Mouse (Mus musculus): ENCODE data around the gene Sav1. TPM values are rescaled to one million over a fixed set of nuclear protein-coding genes. Genes with fewer than 3 reads are reported as not detected.

Sav1 gene
- polyA plus RNA-seq, 1 experiment from 2014 or later: 7.8 TPM

DNA sequence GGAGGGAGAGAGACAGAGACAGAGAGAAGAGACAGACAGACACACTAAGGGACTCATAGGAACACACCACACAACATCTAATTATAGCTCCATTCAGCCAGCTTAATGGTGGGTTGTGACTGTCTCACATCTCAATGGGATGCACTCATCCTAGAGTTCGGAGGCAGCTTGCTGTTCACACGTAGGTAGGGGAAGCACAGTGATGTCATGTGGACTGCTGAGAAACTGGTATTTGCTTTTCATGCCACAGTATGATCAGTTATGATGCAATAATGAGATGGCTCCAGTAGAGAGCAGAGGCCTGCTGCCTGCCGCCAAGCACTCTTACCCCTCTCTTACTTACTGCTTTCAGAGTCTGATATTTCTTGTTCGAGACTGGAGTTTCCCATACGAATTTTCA is 40.9 kb downstream of the Sav1 start:
- H3K27ac ChIP-seq: no peak overlapping the region
- H3K4me3 ChIP-seq: no peak overlapping the region
- H3K9ac ChIP-seq: no peak overlapping the region
- no peak overlapping the region for H3K4me2 ChIP-seq
- no peaks in the 10 kb centered on the region for H3K4me1 ChIP-seq
- ATAC-seq (ENCODE audit: insufficient number of reproducible peaks, low FRiP score, low TSS enrichment, low read depth): no peak
- no peaks in the 10 kb centered on the region for H3K27me3 ChIP-seq
- WGBS: 93% methylated on average over 5 of the region's 5 CpGs
- H3K36me3 ChIP-seq: no peaks in the 10 kb centered on the region
- H3K9me3 ChIP-seq: no peaks in the 10 kb centered on the region

DNA sequence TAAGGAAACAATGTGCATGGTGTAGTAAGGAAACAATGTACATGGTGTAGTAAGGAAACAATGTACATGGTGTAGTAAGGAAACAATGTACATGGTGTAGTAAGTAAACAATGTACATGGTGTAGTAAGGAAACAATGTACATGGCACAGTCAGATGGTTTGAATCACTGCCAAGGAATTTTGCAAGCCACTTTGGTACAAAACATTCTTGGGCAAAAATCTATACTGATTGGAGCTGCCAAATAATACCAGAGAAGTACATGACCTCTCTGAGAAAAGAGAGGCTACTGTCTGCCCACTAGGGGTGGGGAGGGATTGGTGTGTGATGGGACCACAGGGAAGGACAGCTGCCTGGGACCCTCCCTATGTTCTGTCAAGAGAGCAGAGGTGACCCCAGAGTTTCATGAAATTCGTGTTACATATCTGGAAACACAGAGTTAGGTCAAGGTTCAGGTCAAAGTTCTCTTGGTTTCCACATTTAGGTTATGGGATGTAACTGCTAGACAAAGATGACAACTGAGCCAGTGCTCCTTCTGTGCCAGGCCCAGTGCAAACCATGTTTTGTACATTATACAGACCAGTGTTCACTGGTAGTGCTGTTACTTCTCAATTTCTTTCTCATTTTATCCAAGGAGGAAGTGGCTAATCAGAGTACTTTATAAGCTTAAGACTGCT is 45.0 kb downstream of the Sav1 start:
- no peak overlapping the region for H3K9ac ChIP-seq
- no peak overlapping the region for H3K27ac ChIP-seq
- no peak overlapping the region for H3K4me2 ChIP-seq
- H3K36me3 ChIP-seq: peaks cover 3% of the 10 kb centered on the region; the same call in 1 of the 2 replicates
- no peak for ATAC-seq (ENCODE audit: insufficient number of reproducible peaks, low FRiP score, low TSS enrichment, low read depth)
- H3K4me1 ChIP-seq: no peaks in the 10 kb centered on the region
- H3K9me3 ChIP-seq: no peaks in the 10 kb centered on the region
- 54% methylated on average over 1 of the region's 1 CpGs for WGBS
- no peaks in the 10 kb centered on the region for H3K27me3 ChIP-seq
- H3K4me3 ChIP-seq: no peak overlapping the region

DNA sequence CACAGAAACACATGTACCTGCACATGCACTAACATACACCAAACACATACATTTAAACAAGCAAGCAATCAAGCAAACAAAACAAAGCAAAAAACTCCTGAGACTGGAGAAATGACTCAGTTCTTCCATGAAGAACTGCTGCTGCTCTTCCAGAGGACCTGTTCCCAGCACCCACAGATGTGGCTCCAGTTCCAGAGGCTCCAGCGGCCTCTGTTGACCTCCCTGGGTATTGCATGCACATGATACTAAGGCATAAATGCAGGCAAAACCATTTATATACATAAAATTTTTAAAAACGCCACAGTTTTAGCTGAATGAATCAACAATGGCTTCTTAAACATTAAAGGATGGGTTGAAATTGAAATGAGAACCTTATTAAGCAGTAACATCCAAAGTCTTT is 47.5 kb downstream of the Sav1 start:
- H3K4me2 ChIP-seq: no peak overlapping the region
- peaks cover 3% of the 10 kb centered on the region; the same call in 1 of the 2 replicates for H3K36me3 ChIP-seq
- no peak overlapping the region for H3K9ac ChIP-seq
- H3K9me3 ChIP-seq: no peaks in the 10 kb centered on the region
- no peak overlapping the region for H3K27ac ChIP-seq
- no peaks in the 10 kb centered on the region for H3K4me1 ChIP-seq
- H3K4me3 ChIP-seq: no peak overlapping the region
- 69% methylated on average over 2 of the region's 2 CpGs for WGBS
- H3K27me3 ChIP-seq: no peaks in the 10 kb centered on the region
- no peak for ATAC-seq (ENCODE audit: insufficient number of reproducible peaks, low FRiP score, low TSS enrichment, low read depth)

DNA sequence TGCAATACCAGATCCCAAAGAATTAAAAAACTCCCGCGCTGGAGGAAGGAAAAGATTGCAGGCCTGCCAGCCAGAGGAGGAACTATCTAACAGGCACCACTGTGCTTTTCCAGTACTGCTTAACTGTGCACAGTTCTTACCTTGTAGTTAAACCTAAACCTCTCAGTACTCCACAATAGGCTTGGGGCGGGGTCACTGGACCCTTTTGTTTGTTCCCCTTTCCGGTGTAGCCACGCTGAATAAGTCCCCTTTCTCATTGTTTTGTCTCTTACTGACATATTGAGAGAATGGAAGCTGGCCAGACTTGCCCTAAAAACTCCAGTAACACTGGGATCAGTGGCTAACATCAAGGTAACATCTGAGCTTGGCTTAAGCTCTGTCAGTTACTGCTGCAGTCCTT is 49.1 kb downstream of the Sav1 start:
- no peaks in the 10 kb centered on the region for H3K9me3 ChIP-seq
- no peak overlapping the region for H3K4me3 ChIP-seq
- no peak overlapping the region for H3K9ac ChIP-seq
- 90% methylated on average over 5 of the region's 5 CpGs for WGBS
- H3K27me3 ChIP-seq: no peaks in the 10 kb centered on the region
- peaks cover 3% of the 10 kb centered on the region; the same call in 1 of the 2 replicates for H3K36me3 ChIP-seq
- H3K4me1 ChIP-seq: no peaks in the 10 kb centered on the region
- ATAC-seq (ENCODE audit: insufficient number of reproducible peaks, low FRiP score, low TSS enrichment, low read depth): no peak
- no peak overlapping the region for H3K27ac ChIP-seq
- H3K4me2 ChIP-seq: no peak overlapping the region

DNA sequence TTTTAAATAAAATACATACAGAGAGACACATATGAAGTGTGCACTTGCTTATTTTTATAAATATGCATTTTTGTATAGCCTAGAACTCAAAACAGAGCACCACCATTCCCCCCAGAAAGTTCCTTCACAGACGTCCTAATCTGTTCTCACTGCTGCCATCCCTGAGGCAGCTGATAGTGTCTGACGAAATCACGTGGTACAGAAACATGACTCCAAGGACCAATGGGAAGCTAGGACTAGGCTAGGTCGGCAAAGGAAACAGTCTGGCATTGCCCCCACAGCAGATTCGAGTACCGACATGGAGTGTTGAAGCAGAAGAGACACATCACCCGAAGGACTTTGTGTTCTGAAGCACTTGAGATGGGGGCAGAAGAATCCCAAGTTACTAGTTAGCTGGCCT is 60.1 kb downstream of the Sav1 start:
- Histone ChIP-seq H3K36me3 (no peaks in the 10 kb centered on the region), H3K9me3 (no peaks in the 10 kb centered on the region), H3K4me2 (no peak overlapping the region), H3K4me1 (no peaks in the 10 kb centered on the region), H3K9ac (no peak overlapping the region), H3K4me3 (no peak overlapping the region), H3K27ac (no peak overlapping the region), H3K27me3 (no peaks in the 10 kb centered on the region)
- WGBS: 46% methylated on average over 7 of the region's 7 CpGs
- no peak for ATAC-seq (ENCODE audit: insufficient number of reproducible peaks, low FRiP score, low TSS enrichment, low read depth)

DNA sequence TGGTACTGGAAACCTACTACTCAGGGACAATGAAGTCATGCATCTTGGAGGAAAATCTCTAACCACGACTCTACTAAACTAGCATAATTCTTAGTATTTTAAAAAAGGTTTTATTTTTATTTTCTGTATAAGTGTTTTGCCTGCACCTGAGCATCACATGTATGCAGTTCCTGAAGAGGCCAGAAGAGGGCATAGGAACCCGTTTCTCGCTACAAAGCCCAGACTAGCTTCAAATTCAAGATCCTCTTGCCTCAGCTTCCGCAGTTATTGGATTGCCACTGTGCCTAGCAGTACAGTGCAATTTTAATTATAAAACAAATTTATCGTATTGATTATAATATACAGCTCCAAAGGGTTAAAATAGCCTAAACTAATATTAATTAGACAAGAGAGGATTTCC is 62.8 kb downstream of the Sav1 start:
- H3K4me1 ChIP-seq: no peaks in the 10 kb centered on the region
- H3K27me3 ChIP-seq: no peaks in the 10 kb centered on the region
- 13% methylated on average over 5 of the region's 5 CpGs for WGBS
- no peaks in the 10 kb centered on the region for H3K9me3 ChIP-seq
- H3K36me3 ChIP-seq: no peaks in the 10 kb centered on the region
- H3K4me3 ChIP-seq: no peak overlapping the region
- no peak overlapping the region for H3K4me2 ChIP-seq
- no peak for ATAC-seq (ENCODE audit: insufficient number of reproducible peaks, low FRiP score, low TSS enrichment, low read depth)
- no peak overlapping the region for H3K27ac ChIP-seq
- H3K9ac ChIP-seq: no peak overlapping the region

DNA sequence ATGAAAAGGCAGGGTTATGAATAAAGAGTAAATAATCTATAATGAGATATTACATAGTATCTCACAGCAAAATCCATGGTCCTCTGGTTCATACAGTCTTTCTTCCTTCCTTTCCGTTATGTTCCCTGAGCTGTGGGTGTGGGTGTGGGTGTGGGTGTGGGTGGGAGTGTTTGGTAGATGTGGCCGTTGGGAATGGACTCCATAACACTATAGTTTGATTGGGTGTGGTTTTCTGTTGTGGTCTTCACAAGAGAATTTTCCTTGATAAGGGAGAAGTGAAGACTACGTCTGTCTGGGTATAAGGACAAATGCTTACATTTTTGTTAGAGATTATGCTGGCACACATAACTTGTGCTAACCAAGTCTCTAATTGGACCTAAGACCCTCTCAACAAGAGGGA is 63.2 kb downstream of the Sav1 start:
- Histone ChIP-seq H3K4me1 (no peaks in the 10 kb centered on the region), H3K27ac (no peak overlapping the region), H3K4me3 (no peak overlapping the region), H3K27me3 (no peaks in the 10 kb centered on the region), H3K9ac (no peak overlapping the region), H3K9me3 (no peaks in the 10 kb centered on the region), H3K4me2 (no peak overlapping the region), H3K36me3 (no peaks in the 10 kb centered on the region)
- ATAC-seq (ENCODE audit: insufficient number of reproducible peaks, low FRiP score, low TSS enrichment, low read depth): no peak
- WGBS: 69% methylated on average over 3 of the region's 3 CpGs

DNA sequence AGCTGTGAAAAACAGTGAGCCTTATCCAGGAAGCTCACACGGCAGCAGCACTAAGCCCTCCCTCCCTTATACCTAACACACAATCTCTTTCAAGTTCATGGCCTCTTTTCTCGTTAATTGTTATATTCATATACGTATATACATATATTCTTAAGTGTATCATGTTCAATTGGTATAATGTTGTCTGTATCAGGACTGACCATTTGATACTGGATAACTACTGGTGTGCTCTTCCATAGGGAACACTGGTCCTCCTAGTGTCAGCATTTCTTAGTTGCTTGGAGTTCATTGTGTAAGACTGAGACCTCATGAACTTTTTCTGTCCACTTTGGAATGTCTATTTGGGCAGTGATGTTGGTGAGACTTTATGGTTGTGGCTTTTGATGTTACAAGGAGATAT is 63.7 kb downstream of the Sav1 start:
- Histone ChIP-seq H3K9me3 (no peaks in the 10 kb centered on the region), H3K27me3 (no peaks in the 10 kb centered on the region), H3K4me3 (no peak overlapping the region), H3K4me2 (no peak overlapping the region), H3K36me3 (no peaks in the 10 kb centered on the region), H3K9ac (no peak overlapping the region), H3K4me1 (no peaks in the 10 kb centered on the region), H3K27ac (no peak overlapping the region)
- ATAC-seq (ENCODE audit: insufficient number of reproducible peaks, low FRiP score, low TSS enrichment, low read depth): no peak
- WGBS: 72% methylated on average over 3 of the region's 3 CpGs

DNA sequence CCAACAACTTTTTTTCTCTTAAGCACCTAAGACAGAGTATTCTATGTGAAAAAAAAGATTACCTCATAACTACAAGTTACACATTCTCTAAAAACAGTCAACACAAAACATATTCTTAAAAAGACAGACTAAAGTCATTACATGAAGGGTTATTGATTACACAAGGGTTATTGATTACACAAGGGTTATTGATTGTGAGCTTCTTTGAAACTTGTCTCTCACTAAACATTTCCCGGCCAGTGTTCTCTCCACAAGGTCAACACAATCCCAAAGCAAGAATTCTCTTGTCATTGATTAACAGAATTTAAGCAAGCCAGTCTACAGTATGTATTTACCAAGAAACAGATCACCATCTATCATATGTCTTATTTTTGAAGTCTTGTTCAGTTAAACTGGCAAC is 64.7 kb downstream of the Sav1 start:
- no peaks in the 10 kb centered on the region for H3K27me3 ChIP-seq
- H3K9me3 ChIP-seq: no peaks in the 10 kb centered on the region
- 80% methylated on average over 1 of the region's 1 CpGs for WGBS
- H3K4me1 ChIP-seq: no peaks in the 10 kb centered on the region
- H3K36me3 ChIP-seq: no peaks in the 10 kb centered on the region
- no peak overlapping the region for H3K9ac ChIP-seq
- no peak overlapping the region for H3K4me2 ChIP-seq
- ATAC-seq (ENCODE audit: insufficient number of reproducible peaks, low FRiP score, low TSS enrichment, low read depth): no peak
- no peak overlapping the region for H3K27ac ChIP-seq
- no peak overlapping the region for H3K4me3 ChIP-seq

DNA sequence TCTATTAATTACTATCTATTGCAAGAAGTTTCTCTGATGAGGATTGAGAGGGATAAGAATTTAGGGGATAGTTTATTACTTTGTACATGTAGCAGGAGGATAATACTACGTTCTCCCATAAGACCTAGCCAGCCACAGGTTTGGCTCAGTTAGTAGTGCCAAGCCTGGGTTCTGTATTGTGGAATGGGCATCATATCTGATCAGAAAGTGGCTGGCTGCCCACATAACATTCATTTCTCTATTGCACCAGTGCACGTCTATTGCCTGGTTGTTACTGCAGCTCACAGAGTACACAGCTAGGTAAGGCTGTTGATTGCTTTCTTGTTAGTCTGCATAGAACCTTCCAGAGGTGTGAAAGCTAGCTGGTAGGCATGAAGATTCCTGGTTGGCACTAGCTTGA is 68.9 kb downstream of the Sav1 start:
- Histone ChIP-seq H3K4me2 (no peak overlapping the region), H3K4me3 (no peak overlapping the region), H3K4me1 (no peaks in the 10 kb centered on the region), H3K9me3 (no peaks in the 10 kb centered on the region), H3K9ac (no peak overlapping the region), H3K36me3 (no peaks in the 10 kb centered on the region), H3K27ac (no peak overlapping the region), H3K27me3 (no peaks in the 10 kb centered on the region)
- ATAC-seq (ENCODE audit: insufficient number of reproducible peaks, low FRiP score, low TSS enrichment, low read depth): no peak
- 75% methylated on average over 2 of the region's 2 CpGs for WGBS

Other genes with a start within 250 kb of the Sav1 start
- gene Cdkl1, start 195.7 kb downstream of the Sav1 start, polyA plus RNA-seq (2015; fragmentation: Nextera tagmentation; extraction: Ambion mirVana): 1.4 and 1.5 TPM in 2 replicates
- gene Atl1, start 94.4 kb downstream of the Sav1 start, polyA plus RNA-seq (2015; fragmentation: Nextera tagmentation; extraction: Ambion mirVana): 4.2 and 6.5 TPM in 2 replicates
- gene Map4k5, start 93.8 kb downstream of the Sav1 start, polyA plus RNA-seq (2015; fragmentation: Nextera tagmentation; extraction: Ambion mirVana): 33.1 and 38.1 TPM in 2 replicates
- 9.3 and 10.1 TPM in 2 replicates for gene Nin, start 126.7 kb upstream of the Sav1 start, polyA plus RNA-seq (2015; fragmentation: Nextera tagmentation; extraction: Ambion mirVana)
- gene Abhd12b, start 167.1 kb upstream of the Sav1 start, polyA plus RNA-seq (2015; fragmentation: Nextera tagmentation; extraction: Ambion mirVana): 0.15 and 0.35 TPM in 2 replicates
- gene Pygl, start 244.5 kb upstream of the Sav1 start, polyA plus RNA-seq (2015; fragmentation: Nextera tagmentation; extraction: Ambion mirVana): 35.9 and 36.6 TPM in 2 replicates